Mouse (Mus musculus): Measurements from ENCODE around the gene Gtf2f2. TPM values are rescaled to one million over a fixed set of nuclear protein-coding genes. Genes with fewer than 3 reads are reported as not detected.

Gtf2f2 gene
- total RNA-seq, 2 experiments from 2014 or later: 14.8 to 15.5 TPM

DNA sequence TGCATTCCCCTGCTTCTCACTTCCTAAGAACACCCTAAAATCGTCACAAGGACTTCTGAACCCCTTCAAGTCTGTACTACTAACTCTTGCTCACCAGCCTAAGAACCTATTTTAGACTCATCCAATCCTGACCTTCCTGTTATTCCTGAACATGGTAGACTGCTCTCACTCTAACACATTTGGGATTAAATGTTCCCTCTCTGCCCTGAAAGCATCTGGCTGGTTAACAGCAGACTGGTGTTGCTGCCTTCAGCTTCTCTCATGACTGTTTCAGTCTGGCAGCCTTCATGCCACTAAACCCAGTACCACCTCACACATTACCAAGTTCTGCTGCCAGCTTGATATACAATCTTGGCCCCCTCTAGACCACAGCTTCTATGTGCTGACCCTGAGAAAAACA lies 21.5 kb downstream of the Gtf2f2 start:
- Histone ChIP-seq H3K27ac (no peak overlapping the region), H3K4me3 (no peak overlapping the region)
- no peak for DNase-seq (ENCODE audit: extremely low spot score in 1 of 2, low spot score in 2 of 2)
- intact Hi-C loops (cut with DNase I): no loop called here
- no peak for TF ChIP-seq CTCF (IDR thresholded peaks at IDR 0.05)

DNA sequence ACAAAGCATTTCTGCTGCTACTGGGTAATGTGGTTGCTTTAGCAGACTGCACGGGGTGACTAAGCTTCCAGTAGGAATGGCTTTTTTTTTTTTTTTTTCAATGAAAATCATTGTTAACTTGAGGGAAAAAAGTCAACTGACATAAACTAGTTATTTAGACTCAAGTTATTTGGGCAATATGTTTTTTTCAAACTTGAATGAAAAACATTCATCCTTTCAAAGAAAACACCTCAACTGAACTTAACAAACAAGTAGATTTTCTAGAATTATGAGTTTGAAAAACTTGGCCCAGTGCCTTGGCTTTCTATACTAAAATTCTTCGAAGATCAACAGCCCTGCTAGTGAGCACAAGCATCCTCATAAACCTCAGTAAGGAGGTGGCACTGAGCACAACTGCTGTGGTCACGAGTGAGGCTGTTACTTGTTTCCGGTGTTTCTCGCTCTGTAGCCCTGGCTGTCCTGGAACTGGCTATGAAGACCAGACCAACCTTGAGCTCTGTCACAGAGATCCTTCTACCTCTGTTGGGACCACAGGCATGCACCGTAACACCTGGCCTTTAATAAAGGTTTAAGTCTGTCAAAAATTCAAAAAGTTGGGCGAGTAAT lies 23.7 kb downstream of the Gtf2f2 start:
- TF ChIP-seq CTCF (IDR thresholded peaks at IDR 0.05): no peak
- H3K4me3 ChIP-seq: no peak overlapping the region
- intact Hi-C loops (cut with DNase I): no loop called here
- no peak for DNase-seq (ENCODE audit: extremely low spot score in 1 of 2, low spot score in 2 of 2)
- H3K27ac ChIP-seq: no peak overlapping the region

DNA sequence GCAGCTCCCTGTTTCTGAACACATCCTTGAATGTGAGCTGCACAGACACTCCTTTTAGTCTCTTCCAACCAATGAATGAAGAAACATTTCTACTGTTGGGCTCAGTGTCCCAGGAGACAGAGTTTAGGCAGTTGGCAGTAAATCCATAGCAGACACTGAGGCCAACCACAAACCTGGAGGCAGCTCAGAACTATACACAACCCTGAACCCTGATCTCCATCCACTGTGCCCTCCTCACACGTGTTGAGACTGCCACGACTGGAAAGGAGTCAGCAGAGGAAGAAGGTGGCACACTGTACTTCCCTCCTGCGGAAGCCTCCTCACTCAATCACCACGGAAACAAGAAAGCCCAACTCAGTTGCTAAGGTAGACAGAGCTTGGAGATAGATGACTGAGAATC lies 25.6 kb downstream of the Gtf2f2 start:
- DNase-seq (ENCODE audit: extremely low spot score in 1 of 2, low spot score in 2 of 2): no peak
- no peak for TF ChIP-seq CTCF (IDR thresholded peaks at IDR 0.05)
- no peak overlapping the region for H3K4me3 ChIP-seq
- intact Hi-C loops (cut with DNase I): no loop called here
- peak overlapping the region; percentile 26; the same call in 1 of the 2 replicates for H3K27ac ChIP-seq

- peak overlapping the region; percentile 36; the same call in 1 of the 2 replicates for H3K27ac ChIP-seq
- intact Hi-C loops (cut with DNase I): no loop called here
- no peak for DNase-seq (ENCODE audit: extremely low spot score in 1 of 2, low spot score in 2 of 2)
- no peak overlapping the region for H3K4me3 ChIP-seq
- no peak for TF ChIP-seq CTCF (IDR thresholded peaks at IDR 0.05)
These were observed 26.8 kb downstream of the Gtf2f2 start for GRCm38 (mm10) chr14:75983891-75984290.

GRCm38 (mm10) chr14:75981231-75981630 lies 29.4 kb downstream of the Gtf2f2 start:
- no peak for DNase-seq (ENCODE audit: extremely low spot score in 1 of 2, low spot score in 2 of 2)
- Histone ChIP-seq H3K4me3 (no peak overlapping the region), H3K27ac (no peak overlapping the region)
- intact Hi-C loops (cut with DNase I): no loop called here
- TF ChIP-seq CTCF (IDR thresholded peaks at IDR 0.05): no peak

- Histone ChIP-seq H3K4me3 (no peak overlapping the region), H3K27ac (no peak overlapping the region)
- intact Hi-C loops (cut with DNase I): no loop called here
- no peak for DNase-seq (ENCODE audit: extremely low spot score in 1 of 2, low spot score in 2 of 2)
- TF ChIP-seq CTCF (IDR thresholded peaks at IDR 0.05): no peak
These were observed 34.6 kb downstream of the Gtf2f2 start for GRCm38 (mm10) chr14:75976107-75976506.

GRCm38 (mm10) chr14:75967291-75967690 lies 43.4 kb downstream of the Gtf2f2 start:
- intact Hi-C loops (cut with DNase I): no loop called here
- Histone ChIP-seq H3K4me3 (peak overlapping the region; percentile 30), H3K27ac (peak overlapping the region; percentile 42; the same call in 1 of the 2 replicates)
- TF ChIP-seq CTCF (IDR thresholded peaks at IDR 0.05): no peak
- DNase-seq (ENCODE audit: extremely low spot score in 1 of 2, low spot score in 2 of 2): no peak

GRCm38 (mm10) chr14:75964433-75964832 lies 46.2 kb downstream of the Gtf2f2 start:
- no peak for TF ChIP-seq CTCF (IDR thresholded peaks at IDR 0.05)
- H3K4me3 ChIP-seq: peak overlapping the region; percentile 60
- peak overlapping the region; percentile 91; the same call in 1 of the 2 replicates for H3K27ac ChIP-seq
- intact Hi-C loops (cut with DNase I): loop anchor here (5.0 kb wide), 1 partner anchor 453 kb away; no protein-coding TSS in a partner anchor
- DNase-seq (ENCODE audit: extremely low spot score in 1 of 2, low spot score in 2 of 2): no peak

DNA sequence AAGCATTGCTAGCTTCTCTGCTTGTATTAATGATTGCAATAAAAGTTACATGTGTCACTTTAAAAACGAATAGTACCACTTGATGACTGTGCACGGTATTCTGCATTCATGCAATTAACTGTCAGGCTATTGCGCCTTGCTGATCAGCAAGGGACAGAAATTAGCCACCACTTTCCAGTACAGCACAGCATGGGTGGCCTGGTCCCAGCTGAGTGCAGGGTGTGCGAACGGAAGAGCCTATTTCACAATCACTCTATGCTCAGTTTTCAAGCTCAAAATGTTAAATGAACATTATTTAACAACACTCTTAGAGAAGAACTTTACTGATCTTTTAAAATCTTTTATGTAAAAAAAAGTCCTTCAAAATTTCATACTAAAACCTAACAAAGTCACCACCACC lies 46.7 kb downstream of the Gtf2f2 start:
- peak overlapping the region; percentile 91 for H3K27ac ChIP-seq
- no peak for TF ChIP-seq CTCF (IDR thresholded peaks at IDR 0.05)
- H3K4me3 ChIP-seq: peak overlapping the region; percentile 60
- intact Hi-C loops (cut with DNase I): loop anchor here (2.0 to 5.0 kb wide), 4 partner anchors 47 to 453 kb away; partner anchors contain the start of gene Gtf2f2
- no peak for DNase-seq (ENCODE audit: extremely low spot score in 1 of 2, low spot score in 2 of 2)

- intact Hi-C loops (cut with DNase I): loop anchor here (2.0 to 5.0 kb wide), 4 partner anchors 48 to 454 kb away; partner anchors contain the start of gene Gtf2f2
- peak overlapping the region; percentile 91 for H3K27ac ChIP-seq
- peak in 1 of 2 experiments; percentile 31 for DNase-seq (ENCODE audit: extremely low spot score in 1 of 2, low spot score in 2 of 2)
- peak overlapping the region; percentile 60 for H3K4me3 ChIP-seq
- no peak for TF ChIP-seq CTCF (IDR thresholded peaks at IDR 0.05)
These were observed 47.5 kb downstream of the Gtf2f2 start for GRCm38 (mm10) chr14:75963215-75963614.

GRCm38 (mm10) chr14:75962250-75962649 lies 48.4 kb downstream of the Gtf2f2 start:
- Histone ChIP-seq H3K4me3 (peak overlapping the region; percentile 60), H3K27ac (peak overlapping the region; percentile 91)
- intact Hi-C loops (cut with DNase I): loop anchor here (1.0 to 5.0 kb wide), 5 partner anchors 49 to 455 kb away; partner anchors contain the start of gene Gtf2f2
- TF ChIP-seq CTCF (IDR thresholded peaks at IDR 0.05): peak; percentile 49
- DNase-seq (ENCODE audit: extremely low spot score in 1 of 2, low spot score in 2 of 2): peak; percentile 73 to 79

DNA sequence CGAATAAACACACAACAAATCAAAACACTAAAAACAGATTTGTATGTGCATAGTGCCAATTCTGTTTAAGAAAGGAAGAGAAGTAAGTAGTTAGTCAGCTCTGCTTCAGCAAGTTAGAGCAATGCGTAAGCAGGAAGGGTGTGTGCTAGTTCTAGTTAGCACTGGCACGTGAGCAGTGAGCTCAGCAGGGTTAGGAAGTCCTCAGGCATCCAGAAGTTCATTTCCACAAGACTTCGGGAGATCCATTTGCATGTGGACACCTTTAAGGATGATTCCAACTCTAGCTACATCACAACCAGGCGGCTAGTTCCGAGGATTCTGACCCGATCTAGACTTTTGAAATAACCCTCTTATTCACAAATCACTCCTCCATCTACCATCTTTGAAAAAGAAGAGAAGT lies 55.9 kb downstream of the Gtf2f2 start, which contains the start of gene Kctd4:
Gene Kctd4 (plus strand): TSS at position 244 of the 400 bp plus-strand sequence.
- intact Hi-C loops (cut with DNase I): no loop called here
- H3K27ac ChIP-seq: no peak within 1 kb of the TSS
- no peak for TF ChIP-seq CTCF (IDR thresholded peaks at IDR 0.05)
- DNase-seq (ENCODE audit: extremely low spot score in 1 of 2, low spot score in 2 of 2): no peak
- H3K4me3 ChIP-seq: no peak within 1 kb of the TSS

DNA sequence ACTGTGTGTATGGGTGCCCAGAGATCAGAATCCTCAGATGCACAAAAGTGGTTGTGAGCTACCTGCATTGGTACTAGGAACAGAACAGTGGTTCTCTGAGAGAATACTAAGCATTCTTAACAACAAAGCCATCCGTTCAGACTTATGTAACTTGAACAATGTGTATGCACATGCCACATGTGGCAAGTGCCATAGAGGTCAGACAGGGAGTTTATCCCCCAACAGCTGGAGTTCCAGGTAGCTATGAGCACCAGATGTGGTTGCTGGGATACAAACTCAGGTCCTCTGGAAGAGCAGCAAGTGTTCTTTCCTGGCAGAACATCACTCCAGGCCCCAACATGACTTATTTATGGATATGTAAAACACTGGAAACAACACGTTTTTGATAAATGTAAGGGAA lies 57.7 kb downstream of the Gtf2f2 start:
- intact Hi-C loops (cut with DNase I): no loop called here
- no peak overlapping the region for H3K4me3 ChIP-seq
- H3K27ac ChIP-seq: no peak overlapping the region
- no peak for TF ChIP-seq CTCF (IDR thresholded peaks at IDR 0.05)
- DNase-seq (ENCODE audit: extremely low spot score in 1 of 2, low spot score in 2 of 2): no peak
